Mouse (Mus musculus) embryonic facial prominence, embryonic 11.5 days (tissue): ENCODE measurements around the gene Coch. TPM values are rescaled to one million over a fixed set of nuclear protein-coding genes. Genes with fewer than 3 reads are reported as not detected.

Experiments
- ATAC-seq: fragments of 200-750 bp; cut with Nextera tagmentation; replicated peaks from 2 replicates; pipeline ENCODE4 v1.8.0; 2017; ENCODE audit warnings: low read depth; ENCODE audit not compliant: insufficient number of reproducible peaks, low FRiP score, low TSS enrichment
- DNase-seq: peaks from one replicate; pipeline ENCODE4 v3.0.0-alpha.2; 2015; ENCODE audit warnings: low spot score
- H3K27ac ChIP-seq: fragments of 300-500 bp; sonication (generic); replicated peaks from 2 replicates; pipeline ENCODE4 v1.5.1; 2014; ENCODE audit warnings: mild to moderate bottlenecking, low read depth, low read length, control low read depth
- H3K27me3 ChIP-seq: fragments of 300-500 bp; sonication (generic); 2 replicates; pipeline ENCODE4 v1.6.1; 2014; ENCODE audit warnings: mild to moderate bottlenecking, low read length, moderate library complexity, mixed read lengths; ENCODE audit not compliant: control insufficient read depth, insufficient read depth
- H3K36me3 ChIP-seq: fragments of 300-500 bp; sonication (generic); replicated peaks from 2 replicates; pipeline ENCODE4 v1.6.1; 2014; ENCODE audit warnings: low read depth, mild to moderate bottlenecking, low read length, moderate library complexity, mixed read lengths; ENCODE audit not compliant: control insufficient read depth, insufficient read depth
- H3K4me1 ChIP-seq: fragments of 300-500 bp; sonication (generic); 2 replicates; pipeline ENCODE4 v1.6.1; 2014; ENCODE audit warnings: low read length, mixed read lengths; ENCODE audit not compliant: control insufficient read depth, insufficient read depth
- H3K4me2 ChIP-seq: fragments of 300-500 bp; sonication (generic); 2 replicates; pipeline ENCODE4 v1.6.1; 2014; ENCODE audit warnings: low read depth, mild to moderate bottlenecking, control low read depth, low read length, moderate library complexity
- H3K4me3 ChIP-seq: fragments of 300-500 bp; sonication (generic); 2 replicates; pipeline ENCODE4 v1.5.1; 2014; ENCODE audit warnings: low read depth, low read length, control low read depth
- H3K9ac ChIP-seq: fragments of 300-500 bp; sonication (generic); replicated peaks from 2 replicates; pipeline ENCODE4 v1.6.1; 2014; ENCODE audit warnings: mild to moderate bottlenecking, control low read depth, low read length
- H3K9me3 ChIP-seq: fragments of 300-500 bp; sonication (generic); replicated peaks from 2 replicates; pipeline ENCODE4 v1.6.1; 2016; ENCODE audit warnings: mild to moderate bottlenecking, low read length, inconsistent platforms, mixed read lengths; ENCODE audit not compliant: control insufficient read depth
- WGBS: fragments of 180-500 bp; shearing (Covaris S2); extraction: QIAGEN DNeasy Blood & Tissue Kit; methylation state at CpG from one replicate; pipeline ENCODE4 v1.1.7; 2014; 5-methylcytosine and 5-hydroxymethylcytosine counted together
- polyA plus RNA-seq: library from polyadenylated mRNA; unstranded; fragments of >200 nt; fragmentation: Nextera tagmentation; extraction: Ambion mirVana; gene quantifications from 2 replicates; pipeline ENCODE4 v1.2.1, GENCODE M21; 2014

Coch gene
- polyA plus RNA-seq, 1 experiment from 2014 or later, result 2.6 TPM

GRCm38 (mm10) chr12:51620572-51620971 lies 27.4 kb downstream of the Coch start:
- Histone ChIP-seq H3K4me2 (no peak overlapping the region), H3K36me3 (peaks cover 3% of the 10 kb centered on the region), H3K4me1 (no peaks in the 10 kb centered on the region), H3K27me3 (no peaks in the 10 kb centered on the region), H3K9ac (no peak overlapping the region), H3K9me3 (no peaks in the 10 kb centered on the region), H3K27ac (no peak overlapping the region), H3K4me3 (no peak overlapping the region)
- DNase-seq, result no peak
- no peak for ATAC-seq

GRCm38 (mm10) chr12:51621161-51621560 lies 28.0 kb downstream of the Coch start:
- Histone ChIP-seq H3K27ac (no peak overlapping the region), H3K4me2 (no peak overlapping the region), H3K9ac (no peak overlapping the region), H3K4me1 (no peaks in the 10 kb centered on the region), H3K36me3 (peaks cover 3% of the 10 kb centered on the region), H3K4me3 (no peak overlapping the region), H3K9me3 (no peaks in the 10 kb centered on the region), H3K27me3 (no peaks in the 10 kb centered on the region)
- no peak for DNase-seq
- no peak for ATAC-seq
- 92% methylated on average over 5 of the region's 5 CpGs for WGBS

- Histone ChIP-seq H3K27ac (no peak overlapping the region), H3K4me2 (no peak overlapping the region), H3K27me3 (no peaks in the 10 kb centered on the region), H3K4me3 (no peak overlapping the region), H3K9ac (no peak overlapping the region), H3K9me3 (no peaks in the 10 kb centered on the region), H3K36me3 (no peaks in the 10 kb centered on the region), H3K4me1 (no peaks in the 10 kb centered on the region)
- DNase-seq (peak; percentile 68), ATAC-seq (no peak; the same call in 1 of the 2 replicates)
- WGBS, result 75% methylated on average over 5 of the region's 5 CpGs
Measured at GRCm38 (mm10) chr12:51622670-51623365, 29.7 kb downstream of the Coch start.

- Histone ChIP-seq H3K4me3 (no peak overlapping the region), H3K4me2 (no peak overlapping the region), H3K9ac (no peak overlapping the region), H3K4me1 (no peaks in the 10 kb centered on the region), H3K36me3 (no peaks in the 10 kb centered on the region), H3K27ac (no peak overlapping the region), H3K27me3 (no peaks in the 10 kb centered on the region), H3K9me3 (no peaks in the 10 kb centered on the region)
- DNase-seq (no peak), ATAC-seq (no peak)
Measured at GRCm38 (mm10) chr12:51623366-51623694, 30.2 kb downstream of the Coch start.

GRCm38 (mm10) chr12:51633481-51633880 lies 40.3 kb downstream of the Coch start:
- DNase-seq (no peak), ATAC-seq (no peak)
- Histone ChIP-seq H3K36me3 (no peaks in the 10 kb centered on the region), H3K9ac (no peak overlapping the region), H3K9me3 (no peaks in the 10 kb centered on the region), H3K4me1 (no peaks in the 10 kb centered on the region), H3K27me3 (no peaks in the 10 kb centered on the region), H3K27ac (no peak overlapping the region), H3K4me2 (no peak overlapping the region), H3K4me3 (no peak overlapping the region)
- WGBS, result 53% methylated on average over 4 of the region's 4 CpGs

- no peaks in the 10 kb centered on the region for H3K36me3 ChIP-seq
- DNase-seq, result no peak
- H3K4me3 ChIP-seq, result no peak overlapping the region
- H3K9me3 ChIP-seq, result no peaks in the 10 kb centered on the region
- WGBS, result 93% methylated on average over 2 of the region's 2 CpGs
- no peak overlapping the region for H3K27ac ChIP-seq
- H3K4me2 ChIP-seq, result no peak overlapping the region
- no peaks in the 10 kb centered on the region for H3K4me1 ChIP-seq
- no peak overlapping the region for H3K9ac ChIP-seq
- H3K27me3 ChIP-seq, result no peaks in the 10 kb centered on the region
- no peak for ATAC-seq
Measured at GRCm38 (mm10) chr12:51636260-51636659, 43.1 kb downstream of the Coch start.

GRCm38 (mm10) chr12:51636689-51637470 lies 43.7 kb downstream of the Coch start:
- H3K9me3 ChIP-seq, result no peaks in the 10 kb centered on the region
- no peak overlapping the region for H3K4me2 ChIP-seq
- 74% methylated on average over 2 of the region's 2 CpGs for WGBS
- no peak overlapping the region for H3K27ac ChIP-seq
- no peaks in the 10 kb centered on the region for H3K4me1 ChIP-seq
- no peaks in the 10 kb centered on the region for H3K27me3 ChIP-seq
- H3K9ac ChIP-seq, result no peak overlapping the region
- no peaks in the 10 kb centered on the region for H3K36me3 ChIP-seq
- ATAC-seq (no peak), DNase-seq (no peak)
- H3K4me3 ChIP-seq, result no peak overlapping the region

GRCm38 (mm10) chr12:51641871-51642270 lies 48.7 kb downstream of the Coch start:
- Histone ChIP-seq H3K4me2 (no peak overlapping the region), H3K9me3 (no peaks in the 10 kb centered on the region), H3K27me3 (no peaks in the 10 kb centered on the region), H3K27ac (no peak overlapping the region), H3K4me3 (no peak overlapping the region), H3K4me1 (no peaks in the 10 kb centered on the region), H3K36me3 (no peaks in the 10 kb centered on the region), H3K9ac (no peak overlapping the region)
- DNase-seq (no peak), ATAC-seq (no peak)
- WGBS, result 65% methylated on average over 6 of the region's 6 CpGs
